Mouse (Mus musculus) hindbrain, embryonic 13.5 days (tissue): ENCODE measurements around the gene Riok1. TPM values are rescaled to one million over a fixed set of nuclear protein-coding genes. Genes with fewer than 3 reads are reported as not detected.

Experiments
- ATAC-seq: fragments of 200-750 bp; cut with Nextera tagmentation; 2 replicates; pipeline ENCODE4 v1.8.0; 2017; ENCODE audit warnings: moderate TSS enrichment; ENCODE audit not compliant: low FRiP score
- H3K27ac ChIP-seq: fragments of 300-500 bp; sonication (generic); 2 replicates; pipeline ENCODE4 v1.5.1; 2015; ENCODE audit warnings: inconsistent platforms, mild to moderate bottlenecking, moderate library complexity
- H3K27me3 ChIP-seq: fragments of 300-500 bp; sonication (generic); 2 replicates; pipeline ENCODE4 v1.6.1; 2015; ENCODE audit warnings: mild to moderate bottlenecking, inconsistent platforms
- H3K36me3 ChIP-seq: fragments of 300-500 bp; sonication (generic); 2 replicates; pipeline ENCODE4 v1.6.1; 2015; ENCODE audit warnings: mild to moderate bottlenecking, inconsistent platforms
- H3K4me1 ChIP-seq: fragments of 300-500 bp; sonication (generic); replicated peaks from 2 replicates; pipeline ENCODE4 v1.6.1; 2015; ENCODE audit warnings: inconsistent platforms
- H3K4me2 ChIP-seq: fragments of 300-500 bp; sonication (generic); 2 replicates; pipeline ENCODE4 v1.6.1; 2015; ENCODE audit warnings: inconsistent platforms, mild to moderate bottlenecking, moderate library complexity
- H3K4me3 ChIP-seq: fragments of 300-500 bp; sonication (generic); 2 replicates; pipeline ENCODE4 v1.5.1; 2015; ENCODE audit warnings: mild to moderate bottlenecking, inconsistent platforms
- H3K9ac ChIP-seq: fragments of 300-500 bp; sonication (generic); 2 replicates; pipeline ENCODE4 v1.6.1; 2015; ENCODE audit warnings: mild to moderate bottlenecking, inconsistent platforms
- H3K9me3 ChIP-seq: fragments of 300-500 bp; sonication (generic); 2 replicates; pipeline ENCODE4 v1.6.1; 2016; ENCODE audit warnings: inconsistent platforms
- WGBS: fragments of 180-500 bp; shearing (Covaris S2); methylation state at CpG from one replicate; pipeline ENCODE4 v1.1.7; 2015; 5-methylcytosine and 5-hydroxymethylcytosine counted together
- microRNA-seq: library from miRNA; unstranded; fragments of <30 nt; microRNA quantifications from one replicate; pipeline ENCODE4, GENCODE M21; 2016
- polyA plus RNA-seq: library from polyadenylated mRNA; unstranded; fragments of >200 nt; fragmentation: Nextera tagmentation; extraction: Ambion mirVana; gene quantifications from 2 replicates; pipeline ENCODE4 v1.2.1, GENCODE M21; 2015

Gene Riok1
- polyA plus RNA-seq, 1 experiment from 2014 or later: 63.8 TPM

- Histone ChIP-seq H3K4me3 (no peak overlapping the region), H3K27ac (no peak overlapping the region), H3K9ac (no peak overlapping the region), H3K27me3 (no peaks in the 10 kb centered on the region), H3K9me3 (no peaks in the 10 kb centered on the region), H3K4me1 (no peaks in the 10 kb centered on the region), H3K36me3 (no peaks in the 10 kb centered on the region), H3K4me2 (no peak overlapping the region)
- no peak for ATAC-seq
- 88% methylated on average over 4 of the region's 4 CpGs for WGBS
These were observed 66.6 kb downstream of the Riok1 start for GRCm38 (mm10) chr13:38103406-38103805.

- Histone ChIP-seq H3K27me3 (no peaks in the 10 kb centered on the region), H3K4me2 (no peak overlapping the region), H3K4me1 (no peaks in the 10 kb centered on the region), H3K36me3 (no peaks in the 10 kb centered on the region), H3K27ac (no peak overlapping the region), H3K9ac (no peak overlapping the region), H3K4me3 (no peak overlapping the region), H3K9me3 (no peaks in the 10 kb centered on the region)
- ATAC-seq: no peak
- WGBS: 91% methylated on average over 10 of the region's 10 CpGs
These were observed 67.7 kb downstream of the Riok1 start for GRCm38 (mm10) chr13:38104501-38104900.

GRCm38 (mm10) chr13:38109081-38109480, 72.3 kb downstream of the Riok1 start:
- Histone ChIP-seq H3K9ac (no peak overlapping the region), H3K4me2 (no peak overlapping the region), H3K4me1 (no peaks in the 10 kb centered on the region), H3K27me3 (no peaks in the 10 kb centered on the region), H3K27ac (no peak overlapping the region), H3K9me3 (no peaks in the 10 kb centered on the region), H3K4me3 (no peak overlapping the region), H3K36me3 (no peaks in the 10 kb centered on the region)
- 67% methylated on average over 9 of the region's 9 CpGs for WGBS
- no peak for ATAC-seq

Small RNA genes lying within 50 kb of the gene (microRNA-seq; reads per million reads assigned to microRNA genes)
- not detected for gene Gm27387

Other genes starting within 250 kb of the Riok1 start
- 67.2 and 70.0 TPM in 2 replicates for gene Ssr1, start 42.8 kb upstream of the Riok1 start, polyA plus RNA-seq
- 2.4 and 2.7 TPM in 2 replicates for gene Cage1, start 74 bp downstream of the Riok1 start, polyA plus RNA-seq
- 0.30 and 0.31 TPM in 2 replicates for gene Dsp, start 114.3 kb downstream of the Riok1 start, polyA plus RNA-seq
- 29.1 and 32.4 TPM in 2 replicates for gene Snrnp48, start 167.9 kb downstream of the Riok1 start, polyA plus RNA-seq